Mouse (Mus musculus): ENCODE data around the gene Gstm7. TPM values are rescaled to one million over a fixed set of nuclear protein-coding genes. Genes with fewer than 3 reads are reported as not detected.

The Gstm7 gene
- polyA plus RNA-seq, 1 experiment from 2014 or later: 38.9 TPM

- no peak overlapping the region for H3K4me3 ChIP-seq (replicated peaks)
- H3K4me2 ChIP-seq: no peak overlapping the region
- no peaks in the 10 kb centered on the region for H3K36me3 ChIP-seq
- ATAC-seq (ENCODE audit: insufficient number of reproducible peaks, insufficient read depth, low FRiP score, low TSS enrichment, low read depth): no peak
- 84% methylated on average over 3 of the region's 3 CpGs for WGBS
- no peaks in the 10 kb centered on the region; the same call in 1 of the 2 replicates for H3K27me3 ChIP-seq
- H3K9ac ChIP-seq (replicated peaks): no peak overlapping the region
- 0 out of 2 replicates have a peak, but pooled peaks cover 2% of the 10 kb centered on the region for H3K4me1 ChIP-seq (replicated peaks)
- no peak overlapping the region for H3K27ac ChIP-seq
- no peaks in the 10 kb centered on the region for H3K9me3 ChIP-seq
Measured at GRCm38 (mm10) chr3:107935268-107935667, 3.7 kb upstream of the Gstm7 start.

GRCm38 (mm10) chr3:107932128-107932527 is 511 bp upstream of the Gstm7 start:
- no peaks in the 10 kb centered on the region for H3K36me3 ChIP-seq
- no peaks in the 10 kb centered on the region for H3K9me3 ChIP-seq
- no peaks in the 10 kb centered on the region; the same call in 1 of the 2 replicates for H3K27me3 ChIP-seq
- H3K9ac ChIP-seq (replicated peaks): no peak overlapping the region
- H3K4me2 ChIP-seq: no peak overlapping the region; the same call in 1 of the 2 replicates
- H3K4me3 ChIP-seq (replicated peaks): no peak overlapping the region
- WGBS: 82% methylated on average over 6 of the region's 6 CpGs
- no peak overlapping the region for H3K27ac ChIP-seq
- ATAC-seq (ENCODE audit: insufficient number of reproducible peaks, insufficient read depth, low FRiP score, low TSS enrichment, low read depth): no peak; the same call in 1 of the 2 replicates
- 0 out of 2 replicates have a peak, but pooled peaks cover 6% of the 10 kb centered on the region for H3K4me1 ChIP-seq (replicated peaks)

- Histone ChIP-seq H3K4me3 (replicated peaks) (peak overlapping the region; percentile 30), H3K27me3 (no peaks in the 10 kb centered on the region; the same call in 1 of the 2 replicates), H3K4me2 (peak overlapping the region; percentile 57), H3K27ac (peak overlapping the region; percentile 68), H3K9ac (replicated peaks) (peak overlapping the region; percentile 23; the same call in 1 of the 2 replicates), H3K4me1 (replicated peaks) (0 out of 2 replicates have a peak, but pooled peaks cover 6% of the 10 kb centered on the region), H3K9me3 (no peaks in the 10 kb centered on the region), H3K36me3 (no peaks in the 10 kb centered on the region)
- no peak for ATAC-seq (ENCODE audit: insufficient number of reproducible peaks, insufficient read depth, low FRiP score, low TSS enrichment, low read depth)
- WGBS: 68% methylated on average over 2 of the region's 2 CpGs
Measured at GRCm38 (mm10) chr3:107931134-107931533, 483 bp downstream of the Gstm7 start.

GRCm38 (mm10) chr3:107929731-107930130 is 1.9 kb downstream of the Gstm7 start:
- no peaks in the 10 kb centered on the region for H3K9me3 ChIP-seq
- H3K9ac ChIP-seq (replicated peaks): no peak overlapping the region
- H3K4me1 ChIP-seq (replicated peaks): 0 out of 2 replicates have a peak, but pooled peaks cover 6% of the 10 kb centered on the region
- ATAC-seq (ENCODE audit: insufficient number of reproducible peaks, insufficient read depth, low FRiP score, low TSS enrichment, low read depth): no peak
- 90% methylated on average over 4 of the region's 4 CpGs for WGBS
- no peak overlapping the region for H3K4me2 ChIP-seq
- H3K4me3 ChIP-seq (replicated peaks): no peak overlapping the region
- H3K27ac ChIP-seq: no peak overlapping the region
- no peaks in the 10 kb centered on the region; the same call in 1 of the 2 replicates for H3K27me3 ChIP-seq
- H3K36me3 ChIP-seq: no peaks in the 10 kb centered on the region

GRCm38 (mm10) chr3:107929243-107929642 is 2.4 kb downstream of the Gstm7 start:
- Histone ChIP-seq H3K9me3 (no peaks in the 10 kb centered on the region), H3K27ac (no peak overlapping the region), H3K27me3 (no peaks in the 10 kb centered on the region; the same call in 1 of the 2 replicates), H3K4me1 (replicated peaks) (0 out of 2 replicates have a peak, but pooled peaks cover 6% of the 10 kb centered on the region), H3K4me2 (no peak overlapping the region), H3K9ac (replicated peaks) (no peak overlapping the region), H3K36me3 (no peaks in the 10 kb centered on the region), H3K4me3 (replicated peaks) (no peak overlapping the region)
- no peak for ATAC-seq (ENCODE audit: insufficient number of reproducible peaks, insufficient read depth, low FRiP score, low TSS enrichment, low read depth)
- 82% methylated on average over 4 of the region's 4 CpGs for WGBS

GRCm38 (mm10) chr3:107928691-107929090 is 2.9 kb downstream of the Gstm7 start:
- WGBS: 88% methylated on average over 11 of the region's 11 CpGs
- Histone ChIP-seq H3K9me3 (no peaks in the 10 kb centered on the region), H3K27ac (no peak overlapping the region), H3K4me2 (no peak overlapping the region), H3K4me1 (replicated peaks) (0 out of 2 replicates have a peak, but pooled peaks cover 6% of the 10 kb centered on the region), H3K27me3 (no peaks in the 10 kb centered on the region; the same call in 1 of the 2 replicates), H3K4me3 (replicated peaks) (no peak overlapping the region), H3K36me3 (no peaks in the 10 kb centered on the region), H3K9ac (replicated peaks) (no peak overlapping the region)
- ATAC-seq (ENCODE audit: insufficient number of reproducible peaks, insufficient read depth, low FRiP score, low TSS enrichment, low read depth): no peak

- H3K9me3 ChIP-seq: no peaks in the 10 kb centered on the region
- no peak overlapping the region for H3K27ac ChIP-seq
- 98% methylated on average over 3 of the region's 3 CpGs for WGBS
- H3K4me1 ChIP-seq (replicated peaks): 0 out of 2 replicates have a peak, but pooled peaks cover 6% of the 10 kb centered on the region
- no peak overlapping the region for H3K9ac ChIP-seq (replicated peaks)
- H3K4me3 ChIP-seq (replicated peaks): no peak overlapping the region
- no peak for ATAC-seq (ENCODE audit: insufficient number of reproducible peaks, insufficient read depth, low FRiP score, low TSS enrichment, low read depth)
- H3K4me2 ChIP-seq: no peak overlapping the region
- H3K36me3 ChIP-seq: no peaks in the 10 kb centered on the region
- H3K27me3 ChIP-seq: no peaks in the 10 kb centered on the region
Measured at GRCm38 (mm10) chr3:107927841-107928240, 3.8 kb downstream of the Gstm7 start.

GRCm38 (mm10) chr3:107925335-107925734 is 6.3 kb downstream of the Gstm7 start:
- Histone ChIP-seq H3K9me3 (no peaks in the 10 kb centered on the region), H3K4me3 (replicated peaks) (no peak overlapping the region), H3K36me3 (no peaks in the 10 kb centered on the region), H3K9ac (replicated peaks) (no peak overlapping the region), H3K4me2 (no peak overlapping the region), H3K27ac (no peak overlapping the region), H3K4me1 (replicated peaks) (0 out of 2 replicates have a peak, but pooled peaks cover 3% of the 10 kb centered on the region), H3K27me3 (no peaks in the 10 kb centered on the region)
- WGBS: 91% methylated on average over 3 of the region's 3 CpGs
- no peak for ATAC-seq (ENCODE audit: insufficient number of reproducible peaks, insufficient read depth, low FRiP score, low TSS enrichment, low read depth)

GRCm38 (mm10) chr3:107920348-107920747 is 11.3 kb downstream of the Gstm7 start:
- Histone ChIP-seq H3K27me3 (no peaks in the 10 kb centered on the region), H3K4me3 (replicated peaks) (no peak overlapping the region), H3K4me1 (replicated peaks) (no peaks in the 10 kb centered on the region), H3K36me3 (no peaks in the 10 kb centered on the region), H3K4me2 (no peak overlapping the region), H3K9ac (replicated peaks) (no peak overlapping the region), H3K9me3 (no peaks in the 10 kb centered on the region), H3K27ac (no peak overlapping the region)
- no peak for ATAC-seq (ENCODE audit: insufficient number of reproducible peaks, insufficient read depth, low FRiP score, low TSS enrichment, low read depth)
- 88% methylated on average over 5 of the region's 5 CpGs for WGBS

- WGBS: 59% methylated on average over 7 of the region's 7 CpGs
- Histone ChIP-seq H3K4me2 (no peak overlapping the region), H3K36me3 (no peaks in the 10 kb centered on the region), H3K9ac (replicated peaks) (no peak overlapping the region), H3K9me3 (no peaks in the 10 kb centered on the region), H3K27ac (no peak overlapping the region), H3K27me3 (no peaks in the 10 kb centered on the region), H3K4me1 (replicated peaks) (no peaks in the 10 kb centered on the region), H3K4me3 (replicated peaks) (no peak overlapping the region)
- no peak for ATAC-seq (ENCODE audit: insufficient number of reproducible peaks, insufficient read depth, low FRiP score, low TSS enrichment, low read depth)
Measured at GRCm38 (mm10) chr3:107917783-107918408, 13.7 kb downstream of the Gstm7 start.

GRCm38 (mm10) chr3:107917097-107917496 is 14.5 kb downstream of the Gstm7 start:
- WGBS: 84% methylated on average over 3 of the region's 3 CpGs
- H3K9ac ChIP-seq (replicated peaks): no peak overlapping the region
- H3K36me3 ChIP-seq: no peaks in the 10 kb centered on the region
- no peaks in the 10 kb centered on the region for H3K9me3 ChIP-seq
- ATAC-seq (ENCODE audit: insufficient number of reproducible peaks, insufficient read depth, low FRiP score, low TSS enrichment, low read depth): no peak
- H3K27me3 ChIP-seq: no peaks in the 10 kb centered on the region
- H3K27ac ChIP-seq: no peak overlapping the region
- H3K4me3 ChIP-seq (replicated peaks): no peak overlapping the region
- no peak overlapping the region for H3K4me2 ChIP-seq
- no peaks in the 10 kb centered on the region for H3K4me1 ChIP-seq (replicated peaks)

Data from limb, embryonic 12.5 days (tissue).